Mouse (Mus musculus) induced T-regulatory cell, adult 2 months (primary cell): Measurements from ENCODE around the gene Gm49337.
"Not testable (repeated sequence)": the region's sequence is repeated elsewhere in the genome, so short reads cannot be mapped to it uniquely, and the experiment has no call there.

Experiments used
- DNase-seq: peaks from one replicate; pipeline ENCODE4 v3.0.0-alpha.2; 2012; ENCODE audit warnings: low read depth

Gm49337 gene

DNA sequence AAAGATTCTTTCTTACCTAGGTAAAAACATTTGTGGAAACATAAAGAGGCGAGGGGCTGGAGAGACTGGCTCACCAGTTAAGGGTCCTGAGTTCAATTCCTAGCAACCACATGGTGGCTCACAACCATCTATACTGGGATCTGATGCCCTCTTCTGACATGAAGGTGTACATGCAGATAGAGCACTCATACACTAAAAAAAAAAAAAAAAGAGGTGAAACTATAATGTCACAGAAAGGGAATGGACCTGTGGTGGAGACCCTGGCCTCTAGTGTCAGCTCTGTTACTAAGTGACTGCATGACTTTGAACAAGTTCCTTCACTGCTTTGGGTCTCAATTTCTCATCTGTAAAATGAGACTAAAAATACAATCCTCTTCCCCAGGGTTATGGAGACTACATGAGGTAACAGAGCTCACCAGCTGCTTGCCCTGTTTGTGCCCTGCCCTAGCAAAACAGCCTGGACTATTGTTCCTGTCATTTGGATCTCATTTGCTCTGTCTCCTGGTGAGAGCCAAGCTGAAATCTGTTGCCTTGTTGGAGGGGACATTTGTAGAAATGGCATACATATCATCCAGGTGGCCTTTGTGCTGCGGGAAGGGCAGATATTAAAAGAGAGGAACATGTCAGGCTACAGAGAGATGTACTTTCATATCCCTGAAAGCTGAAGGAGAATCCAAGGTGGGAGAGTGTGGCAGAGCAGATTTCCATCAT is 42.9 kb downstream of the Gm49337 start:
- DNase-seq, result no peak

DNA sequence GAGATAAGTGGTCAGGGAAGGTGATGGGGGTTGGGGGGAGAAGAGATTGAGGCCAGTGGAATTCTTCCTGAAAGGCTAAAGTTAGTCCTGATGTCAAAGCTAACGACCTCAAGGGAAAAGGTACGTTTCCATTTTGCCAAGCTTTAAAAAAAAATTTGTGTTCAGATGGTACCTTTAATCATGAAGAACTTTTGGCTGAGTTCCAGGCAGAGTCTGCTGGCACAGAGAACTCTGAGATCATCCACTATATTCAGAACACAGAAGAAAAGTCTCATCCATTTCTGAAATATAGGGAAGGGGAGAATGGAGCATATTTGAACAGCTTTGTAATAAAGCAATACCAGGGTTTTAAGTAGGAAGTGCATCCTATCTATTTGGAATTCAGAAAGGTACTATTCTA is 43.9 kb downstream of the Gm49337 start:
- DNase-seq, result no peak

DNA sequence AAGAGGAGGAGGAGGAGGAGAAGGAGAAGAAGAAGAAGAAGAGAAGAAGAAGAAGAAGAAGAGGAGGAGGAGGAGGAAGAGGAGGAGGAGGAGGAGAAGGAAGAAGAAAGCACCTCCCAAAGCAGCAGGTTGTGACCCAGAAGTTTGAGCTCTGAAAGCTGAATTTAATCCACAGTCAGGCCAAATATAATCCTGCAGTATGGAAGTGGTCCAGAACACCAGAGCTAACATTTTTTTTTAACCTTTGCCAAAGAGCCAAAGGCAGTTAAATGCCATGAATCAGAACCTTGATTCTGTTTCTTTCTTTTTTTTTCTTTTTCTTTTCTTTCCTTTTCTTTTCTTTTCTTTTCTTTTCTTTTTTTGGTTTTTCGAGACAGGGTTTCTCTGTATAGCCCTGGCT is 44.5 kb downstream of the Gm49337 start:
- DNase-seq, result not testable (repeated sequence)

DNA sequence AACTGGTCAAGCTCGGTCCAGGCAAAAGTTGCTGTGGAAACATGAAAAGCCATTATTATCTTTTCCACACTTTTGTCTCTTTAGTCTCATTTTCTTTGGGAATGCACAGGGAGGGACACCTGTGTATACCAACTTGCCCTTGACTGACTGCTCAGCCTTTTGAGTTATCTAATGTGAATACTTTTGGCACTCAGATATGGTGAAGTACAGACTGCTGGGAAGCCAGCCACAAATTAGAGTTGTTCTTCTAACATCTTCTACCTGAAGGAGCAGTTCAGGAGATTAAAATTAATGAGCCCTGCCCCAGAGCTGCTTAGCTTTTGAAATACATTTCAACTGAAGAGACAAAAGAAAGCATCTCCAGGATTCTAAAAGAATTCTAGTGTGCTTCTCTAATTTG is 45.9 kb downstream of the Gm49337 start:
- DNase-seq, result no peak

DNA sequence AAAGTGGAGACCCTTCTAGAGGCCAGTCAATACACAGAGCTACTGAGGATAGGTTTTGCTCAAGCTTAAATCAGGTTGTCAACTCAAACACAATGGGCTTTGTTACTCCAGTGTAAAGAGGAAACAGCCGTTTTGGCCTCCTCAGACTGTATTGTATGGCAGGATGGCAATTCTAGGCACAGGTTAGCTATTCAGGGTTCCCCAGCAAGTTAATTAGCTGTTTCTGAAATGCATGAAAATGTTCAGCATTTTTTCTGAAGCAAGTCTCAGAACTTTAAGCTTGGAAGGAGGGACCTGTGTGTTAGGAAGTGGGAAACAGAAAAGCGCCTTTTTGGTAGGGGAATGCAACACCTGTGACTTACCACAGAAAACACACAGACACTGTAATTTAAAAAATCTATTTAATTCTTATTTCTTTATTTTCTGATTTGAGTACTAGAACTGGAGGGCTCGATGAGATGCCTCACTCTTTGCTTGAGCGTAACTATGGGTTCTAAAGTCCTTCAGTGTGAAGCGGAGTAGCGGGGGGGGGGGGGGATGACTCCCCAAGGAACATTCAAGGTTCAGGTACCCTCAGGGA is 47.0 kb downstream of the Gm49337 start:
- peak; percentile 33 for DNase-seq

DNA sequence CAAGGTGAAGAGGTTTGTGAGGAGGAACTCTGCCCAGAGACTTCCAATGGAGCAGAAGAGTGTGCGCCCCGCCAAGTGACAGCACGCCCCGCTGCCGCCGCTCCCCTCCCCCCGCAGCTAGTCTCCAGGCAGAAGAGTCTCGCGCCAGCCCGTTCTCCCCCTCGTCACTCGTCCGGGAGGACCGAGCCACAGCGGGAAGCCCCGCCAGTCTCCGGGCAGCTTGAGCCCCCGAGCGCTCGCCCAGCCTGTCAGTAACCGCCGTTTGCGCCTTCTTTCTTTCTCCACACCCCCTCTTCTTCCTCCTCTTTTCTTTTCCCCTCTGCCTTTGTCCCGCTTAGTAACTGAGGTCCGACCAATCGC is 47.6 kb downstream of the Gm49337 start:
- no peak for DNase-seq

DNA sequence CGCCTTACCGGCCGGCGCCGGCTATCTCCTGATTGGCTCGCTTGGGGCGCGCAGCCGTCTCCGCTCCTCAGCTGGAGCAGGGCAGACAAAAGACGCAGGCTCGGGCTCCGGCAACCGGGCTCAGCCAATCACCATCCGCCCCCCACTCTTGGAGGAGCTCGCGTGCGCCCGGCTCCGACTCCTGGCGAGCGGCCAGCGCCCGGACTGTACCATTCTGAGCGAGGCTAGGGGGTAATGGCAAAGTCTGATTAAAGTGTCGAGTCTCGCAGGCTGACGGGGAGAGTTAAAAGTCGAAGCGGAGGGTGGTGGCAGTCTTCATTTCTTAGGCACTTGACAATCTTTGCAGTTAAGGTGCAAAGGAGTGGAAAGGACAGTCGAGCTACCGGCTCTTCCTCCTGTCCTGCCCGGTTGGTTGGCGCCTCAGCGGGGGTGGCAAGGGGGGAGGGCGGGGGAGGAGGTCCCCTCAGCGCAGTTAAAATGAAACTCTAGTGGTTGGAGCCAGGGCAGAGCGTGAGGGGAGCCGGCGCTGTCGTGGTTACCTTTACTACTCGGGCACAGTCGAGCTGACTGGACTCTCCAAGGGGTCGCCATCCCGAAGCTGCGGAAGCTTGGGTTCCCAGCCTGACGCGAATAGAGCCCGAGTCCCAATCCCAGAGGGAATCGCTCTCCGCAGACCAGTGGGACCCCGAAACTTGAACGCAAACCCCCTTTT is 48.1 kb downstream of the Gm49337 start, which contains the start of gene Pik3r3:
Pik3r3 (plus strand) TSS at position 479 of the 712 bp plus-strand sequence.
- peak; percentile 99 for DNase-seq

DNA sequence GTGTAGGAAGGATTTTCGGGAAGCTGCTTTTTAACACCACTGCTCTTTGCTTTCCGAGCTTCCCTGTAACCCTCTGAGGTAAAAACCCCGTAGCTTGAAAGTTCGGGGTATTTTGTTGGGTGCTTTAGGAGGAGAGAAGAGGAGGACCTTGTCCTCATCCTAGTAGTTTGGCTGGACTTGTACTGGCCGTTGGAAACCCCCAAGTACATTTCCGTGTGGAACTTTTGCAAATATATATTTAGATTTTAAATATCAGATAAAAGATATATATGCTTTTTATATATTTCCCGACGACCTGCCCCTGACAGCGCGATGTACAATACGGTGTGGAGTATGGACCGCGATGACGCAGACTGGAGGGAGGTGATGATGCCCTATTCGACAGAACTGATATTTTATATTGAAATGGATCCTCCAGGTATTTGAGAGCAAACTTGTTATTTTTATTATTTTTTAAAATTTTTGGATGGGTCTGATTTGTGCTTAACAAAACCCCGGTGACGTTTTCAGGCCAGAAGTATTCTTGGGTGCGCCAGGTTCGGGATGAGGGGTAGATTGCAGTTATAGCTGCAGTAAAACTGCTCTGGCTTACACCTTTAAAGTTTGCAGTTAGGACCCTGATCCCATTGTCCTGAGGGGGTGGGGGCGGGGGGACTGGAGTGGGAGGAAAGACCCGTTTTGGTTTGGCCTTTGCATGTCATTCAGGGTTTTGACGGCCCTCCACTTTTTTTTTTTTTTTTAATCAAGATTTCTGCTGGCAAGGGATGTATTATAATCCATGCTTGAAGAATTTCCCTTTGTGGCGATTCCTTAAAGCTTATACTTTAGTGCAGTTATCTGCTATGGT is 49.0 kb downstream of the Gm49337 start:
- DNase-seq, result peak; percentile 63

DNA sequence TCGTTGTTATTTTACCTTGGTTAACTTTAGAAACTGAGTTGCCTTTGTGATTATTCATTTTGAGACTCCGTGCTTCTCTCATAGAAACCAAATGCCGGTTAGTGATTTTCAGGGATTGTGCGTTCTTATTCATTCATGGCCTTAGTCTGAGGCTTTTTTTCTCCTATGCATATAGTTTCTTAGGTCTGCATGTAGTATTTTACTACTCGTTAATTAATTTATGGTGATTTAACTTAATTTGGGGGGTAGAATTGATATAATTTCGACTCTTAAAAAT is 49.6 kb downstream of the Gm49337 start:
- DNase-seq, result no peak

DNA sequence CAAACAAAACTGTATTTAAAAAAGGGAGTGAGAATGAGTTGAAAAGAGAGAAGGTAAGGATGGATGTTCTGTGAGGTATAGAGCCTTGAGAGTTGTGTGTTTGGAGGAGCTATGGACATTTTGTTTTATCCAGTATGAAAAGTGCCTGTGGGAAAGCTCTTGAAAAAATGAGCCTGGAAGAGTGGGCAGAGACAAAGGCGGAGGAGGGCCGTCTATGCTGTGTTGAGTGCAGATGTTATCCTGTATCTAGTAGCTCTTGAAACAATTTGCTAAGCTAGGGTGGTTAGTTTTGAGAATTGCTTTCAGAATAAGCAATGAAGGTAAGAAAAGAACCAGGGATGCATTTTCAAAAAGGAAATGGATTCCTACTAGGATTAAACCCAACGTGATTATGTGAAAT is 70.2 kb downstream of the Gm49337 start:
- no peak for DNase-seq

DNA sequence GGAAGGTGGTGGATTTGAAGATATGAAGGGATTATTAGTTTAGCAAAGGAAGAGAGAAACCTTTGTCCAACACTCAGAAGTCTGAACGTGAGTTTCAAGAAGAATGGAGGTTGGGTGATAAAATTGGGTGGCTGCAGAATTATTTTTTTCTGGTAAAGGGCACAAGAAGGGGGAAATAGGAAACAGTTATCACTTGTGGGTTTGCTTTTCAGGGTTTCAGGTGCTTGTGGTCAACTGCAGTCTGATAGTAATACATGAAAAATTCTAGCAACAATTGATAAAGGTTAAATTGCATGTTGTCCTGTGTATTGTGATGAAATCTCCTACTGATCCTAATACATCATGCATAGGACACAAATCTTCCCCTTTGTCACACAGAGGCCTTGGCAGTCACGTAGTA is 71.1 kb downstream of the Gm49337 start:
- no peak for DNase-seq

DNA sequence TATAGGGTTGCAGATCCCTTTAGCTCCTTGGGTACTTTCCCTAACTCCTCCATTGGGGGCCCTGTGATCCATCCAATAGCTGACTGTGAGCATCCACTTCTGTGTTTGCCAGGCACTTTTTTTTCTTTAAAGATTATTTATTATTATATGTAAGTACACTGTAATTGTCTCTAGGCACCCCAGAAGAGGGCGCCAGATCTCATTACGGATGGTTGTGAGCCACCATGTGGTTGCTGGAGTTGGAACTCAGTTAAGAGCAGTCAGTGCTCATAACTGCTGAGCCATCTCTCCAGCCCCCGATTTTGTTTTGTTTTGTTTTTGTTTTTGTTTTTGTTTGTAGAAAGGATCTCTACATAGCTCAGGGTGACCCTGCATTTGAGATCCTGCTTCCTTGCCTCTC is 72.7 kb downstream of the Gm49337 start:
- DNase-seq, result peak; percentile 76

DNA sequence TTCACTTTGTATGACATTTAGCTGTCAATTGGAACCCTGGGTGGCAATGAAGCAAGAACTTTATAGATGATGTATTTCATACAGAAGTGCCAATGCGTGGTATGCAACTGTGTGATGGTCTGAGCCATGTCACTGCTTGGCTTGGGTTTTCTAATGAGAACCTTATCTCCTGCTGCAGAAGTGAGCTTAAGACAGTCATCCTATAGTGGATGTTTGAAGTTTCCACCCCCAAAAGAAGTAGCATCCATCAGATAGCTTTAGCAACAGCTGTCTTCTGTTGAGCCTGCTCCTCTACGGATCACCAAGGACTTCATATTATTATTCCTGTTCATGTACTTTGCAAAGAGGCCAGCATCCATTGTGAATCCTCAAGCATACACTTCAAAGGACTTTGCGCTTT is 76.8 kb downstream of the Gm49337 start:
- no peak for DNase-seq

DNA sequence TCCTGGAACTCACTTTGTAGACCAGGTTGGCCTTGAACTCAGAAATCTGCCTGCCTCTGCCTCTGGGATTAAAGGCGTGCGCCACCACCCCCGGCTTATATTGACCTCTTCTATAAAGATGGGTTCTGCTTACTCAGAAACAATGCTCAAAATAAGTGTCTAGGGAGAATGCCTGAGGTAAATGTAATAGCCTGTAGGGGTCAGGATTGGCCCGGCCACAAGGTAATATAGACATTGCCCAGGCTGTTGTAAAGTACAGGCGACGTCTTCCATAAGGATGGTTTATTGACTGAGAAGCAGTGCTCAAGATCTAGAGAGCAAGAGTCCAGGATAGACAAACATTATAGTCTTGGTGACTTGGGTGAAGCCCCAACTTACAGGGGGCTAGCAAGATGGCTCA is 95.0 kb downstream of the Gm49337 start:
- no peak for DNase-seq

DNA sequence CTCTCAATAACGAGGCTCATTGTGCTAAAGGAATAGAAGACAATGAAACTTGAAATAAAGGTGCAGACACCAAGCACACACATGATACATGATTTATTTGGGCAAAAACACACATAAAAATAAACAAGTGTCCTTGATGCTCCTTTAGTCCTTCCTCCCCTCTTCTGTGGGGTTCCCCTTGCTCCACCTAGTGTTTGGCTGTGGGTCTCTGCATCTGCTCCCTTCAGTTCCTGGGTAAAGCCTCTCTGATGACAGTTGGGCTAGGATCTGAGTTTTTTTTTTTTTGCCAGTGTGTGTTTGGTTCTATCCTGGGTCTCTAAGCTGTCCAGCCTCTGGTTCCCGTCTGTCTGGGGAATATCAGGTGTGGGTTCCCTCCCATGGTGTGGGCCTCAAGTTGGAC is 109.0 kb downstream of the Gm49337 start:
- peak; percentile 16 for DNase-seq

DNA sequence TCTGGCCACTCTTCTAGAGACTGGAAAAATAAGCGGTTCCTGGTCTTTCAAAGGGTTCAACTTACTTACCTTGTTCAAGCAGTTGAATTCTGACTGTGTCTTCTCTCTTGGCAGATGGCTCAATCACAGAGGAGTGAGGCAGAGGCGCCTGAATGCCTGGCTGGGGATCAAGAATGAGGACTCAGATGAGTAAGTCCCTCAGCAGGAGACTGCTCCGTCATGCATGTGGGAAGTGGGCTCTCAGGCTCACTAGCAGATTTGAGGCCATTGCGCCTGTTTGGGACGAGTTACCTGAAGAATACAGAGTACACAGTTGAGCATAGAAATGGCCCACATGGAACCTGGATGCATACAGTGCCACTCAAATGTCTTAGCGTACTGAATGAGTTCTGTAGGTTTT is 118.4 kb downstream of the Gm49337 start:
- DNase-seq, result no peak

DNA sequence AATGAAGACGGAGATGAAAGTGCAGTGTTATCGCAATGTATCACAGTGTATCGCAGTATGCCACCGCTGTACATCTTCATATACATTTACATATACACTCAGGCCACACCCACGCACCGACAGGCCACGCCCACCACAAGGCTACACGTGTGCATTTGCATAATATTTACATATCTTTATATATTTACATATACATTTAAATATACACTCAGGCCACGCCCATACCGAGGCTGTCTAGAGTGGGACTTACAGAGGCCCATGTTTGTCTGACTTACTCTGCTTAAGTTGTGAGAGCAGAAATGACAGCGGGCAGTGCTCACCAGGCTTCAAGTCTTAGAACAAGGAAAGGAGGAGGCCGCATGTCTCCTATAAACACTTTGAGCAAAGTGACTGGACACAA is 120.1 kb downstream of the Gm49337 start:
- DNase-seq, result peak; percentile 14

DNA sequence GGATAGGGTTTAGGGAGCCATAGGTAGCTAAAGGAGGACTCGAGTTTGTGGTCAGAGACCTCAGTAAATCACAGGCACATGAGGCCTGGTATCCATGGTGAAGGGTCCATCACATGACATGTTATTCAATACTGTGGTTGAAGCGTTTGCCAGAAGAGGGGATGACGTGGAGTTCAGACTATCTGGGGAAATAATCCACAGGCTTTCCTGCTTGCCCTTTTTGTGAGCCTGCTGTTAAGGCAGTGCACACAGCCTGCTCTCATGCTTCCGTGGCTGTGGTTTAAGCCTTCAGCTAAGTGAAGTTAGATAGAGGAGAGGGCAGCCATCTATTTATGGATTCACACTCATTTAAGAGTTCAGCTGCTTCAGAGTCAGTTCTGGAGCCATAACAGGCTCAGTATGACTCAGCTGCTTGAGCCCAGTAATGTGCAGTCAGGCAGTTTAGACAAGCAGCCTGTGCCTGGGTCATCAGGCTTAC is 127.7 kb downstream of the Gm49337 start:
- DNase-seq, result no peak

DNA sequence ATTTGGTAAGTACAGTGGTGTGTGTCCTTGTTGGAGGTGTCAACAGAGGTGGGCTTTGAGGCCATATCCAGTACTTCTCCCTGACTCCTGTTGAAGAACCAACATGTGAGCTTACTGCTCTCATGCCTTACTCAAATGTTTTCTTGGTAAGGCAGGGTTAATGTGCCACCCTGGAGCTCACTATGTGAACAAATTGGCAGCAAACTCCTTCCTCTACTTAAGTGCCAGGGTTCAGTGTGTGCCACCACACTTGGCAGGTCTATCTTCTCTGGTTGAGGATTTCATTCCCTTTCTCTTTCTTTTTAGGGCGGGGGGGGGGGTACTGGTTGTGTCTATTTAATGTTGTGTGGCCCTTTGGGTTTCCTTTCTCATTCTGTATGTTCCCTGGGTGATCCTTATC is 131.4 kb downstream of the Gm49337 start:
- DNase-seq, result no peak

DNA sequence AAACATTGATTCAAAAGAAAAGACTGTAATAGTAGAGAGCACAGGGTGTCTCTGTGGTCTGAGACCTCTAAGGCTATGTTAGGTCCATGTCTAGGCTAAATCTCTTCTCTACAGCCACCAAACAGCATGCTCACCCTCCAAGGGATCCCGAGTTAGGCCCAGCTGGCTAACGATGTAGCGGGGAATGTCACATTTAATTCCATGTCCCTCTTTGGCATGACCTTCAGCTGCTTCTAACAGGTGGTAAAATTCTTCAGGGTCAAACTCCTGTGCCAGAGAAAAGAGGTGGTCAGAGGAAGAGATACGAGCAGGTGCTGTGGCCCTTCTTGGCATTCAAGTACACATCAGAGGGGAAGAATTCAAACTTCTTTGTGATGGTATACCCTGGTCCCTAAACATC is 144.4 kb downstream of the Gm49337 start:
- DNase-seq, result no peak

DNA sequence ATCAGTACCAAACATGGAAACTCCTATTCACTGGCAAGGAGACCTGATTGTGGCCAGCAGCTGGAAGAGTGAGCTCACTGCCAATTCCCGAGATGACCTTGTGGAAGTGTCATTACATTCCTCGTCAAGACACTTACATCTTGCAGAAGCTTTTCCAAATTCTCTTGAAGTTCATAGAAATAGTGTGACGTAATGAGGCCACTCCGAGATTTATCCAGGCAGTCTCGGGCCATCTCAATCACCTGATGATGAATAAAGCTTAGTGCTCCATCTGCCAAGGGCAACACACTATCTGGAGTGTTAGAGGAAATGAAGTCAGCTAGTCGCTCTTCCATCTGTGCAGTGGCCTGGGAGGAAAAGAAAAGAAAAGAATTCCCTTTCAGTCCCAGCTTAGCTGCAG is 148.9 kb downstream of the Gm49337 start:
- DNase-seq, result no peak

DNA sequence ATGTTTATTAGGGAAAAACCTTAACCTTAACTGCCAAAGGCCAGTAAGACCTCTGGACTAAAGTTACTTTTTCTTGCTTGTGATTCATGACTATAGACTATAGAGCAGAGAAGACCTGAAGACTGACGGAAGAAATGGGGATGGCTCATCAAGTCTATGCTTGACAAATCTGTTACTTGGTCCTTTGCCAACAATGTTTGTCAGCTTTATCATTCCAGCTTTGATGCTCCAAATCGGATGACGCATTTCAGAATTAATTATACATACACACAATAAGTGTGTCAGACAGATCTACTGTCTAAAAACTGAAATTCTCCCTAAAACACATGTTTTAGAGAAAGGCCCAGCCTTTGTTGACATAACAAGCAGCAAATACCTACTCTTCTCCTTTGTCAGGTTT is 156.1 kb downstream of the Gm49337 start:
- no peak for DNase-seq

DNA sequence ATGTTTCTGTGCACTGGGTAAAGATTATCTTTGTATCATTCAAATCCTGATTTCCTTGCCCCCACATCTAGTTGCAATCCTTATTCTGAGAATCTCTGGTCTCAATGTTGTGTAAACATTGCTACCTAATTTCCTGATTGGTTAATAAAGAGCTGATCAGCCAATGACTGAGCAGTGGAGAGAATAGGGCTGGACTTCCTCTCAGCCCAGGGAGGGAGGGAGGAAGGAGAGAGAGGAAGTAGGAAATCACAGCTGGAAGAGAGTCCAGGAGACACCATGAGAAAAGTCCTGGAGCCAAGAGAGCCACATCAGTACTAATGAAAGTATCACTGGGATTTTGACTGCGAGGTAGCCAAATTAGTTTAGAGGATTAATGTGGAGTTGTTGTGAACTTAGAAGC is 163.1 kb downstream of the Gm49337 start:
- DNase-seq, result no peak
